Mouse (Mus musculus) lung, embryonic 14.5 days (tissue): ENCODE data around the gene Chchd4. TPM values are rescaled to one million over a fixed set of nuclear protein-coding genes. Genes with fewer than 3 reads are reported as not detected.
A peak's percentile ranks its signal among the peaks of the same experiment; 100 is the strongest.
"Not testable (repeated sequence)": the region's sequence is repeated elsewhere in the genome, so short reads cannot be mapped to it uniquely, and the experiment has no call there.

Source experiments
- ATAC-seq: fragments of 200-750 bp; cut with Nextera tagmentation; 2 replicates; pipeline ENCODE4 v1.8.0; 2017; ENCODE audit warnings: mild to moderate bottlenecking, moderate TSS enrichment, moderate library complexity; ENCODE audit not compliant: insufficient read depth
- DNase-seq: peaks from one replicate; pipeline ENCODE4 v3.0.0-alpha.2; 2015
- H3K27ac ChIP-seq: fragments of 300-500 bp; sonication (generic); 2 replicates; pipeline ENCODE4 v1.5.1; 2014; ENCODE audit warnings: low read depth, mild to moderate bottlenecking, moderate library complexity
- H3K27me3 ChIP-seq: fragments of 300-500 bp; sonication (generic); 2 replicates; pipeline ENCODE4 v1.6.1; 2014; ENCODE audit warnings: low read length, control low read depth; ENCODE audit not compliant: insufficient read depth
- H3K36me3 ChIP-seq: fragments of 300-500 bp; sonication (generic); 2 replicates; pipeline ENCODE4 v1.6.1; 2014; ENCODE audit warnings: control low read depth; ENCODE audit not compliant: insufficient read depth
- H3K4me1 ChIP-seq: fragments of 300-500 bp; sonication (generic); 2 replicates; pipeline ENCODE4 v1.6.1; 2014; ENCODE audit warnings: antibody characterized with exemption, control low read depth; ENCODE audit not compliant: insufficient read depth
- H3K4me2 ChIP-seq: fragments of 300-500 bp; sonication (generic); 2 replicates; pipeline ENCODE4 v1.6.1; 2014; ENCODE audit warnings: mild to moderate bottlenecking
- H3K4me3 ChIP-seq: fragments of 300-500 bp; sonication (generic); 2 replicates; pipeline ENCODE4 v1.5.1; 2014; ENCODE audit warnings: low read depth, low read length
- H3K9ac ChIP-seq: fragments of 300-500 bp; sonication (generic); 2 replicates; pipeline ENCODE4 v1.6.1; 2014
- H3K9me3 ChIP-seq: fragments of 300-500 bp; sonication (generic); 2 replicates; pipeline ENCODE4 v1.6.1; 2016; ENCODE audit warnings: low read depth, low read length, control low read depth
- CTCF ChIP-seq: IDR thresholded peaks from 2 replicates; pipeline ENCODE4 v1.5.1; 2016; ENCODE audit warnings: antibody characterized with exemption, low read depth
- WGBS: fragments of 180-500 bp; shearing (Covaris S2); extraction: QIAGEN DNeasy Blood & Tissue Kit; methylation state at CpG from one replicate; pipeline ENCODE4 v1.1.7; 2014; 5-methylcytosine and 5-hydroxymethylcytosine counted together
- polyA plus RNA-seq: library from polyadenylated mRNA; unstranded; fragments of >200 nt; fragmentation: Nextera tagmentation; extraction: Ambion mirVana; gene quantifications from 2 replicates; pipeline ENCODE4 v1.2.1, GENCODE M21; 2014

Gene Chchd4
- polyA plus RNA-seq, 1 experiment from 2014 or later: 32.0 TPM

- Histone ChIP-seq H3K27me3 (no peaks in the 10 kb centered on the region), H3K4me1 (peaks cover 7% of the 10 kb centered on the region; the same call in 1 of the 2 replicates), H3K27ac (peak overlapping the region; percentile 67; the same call in 1 of the 2 replicates), H3K4me3 (peak overlapping the region; percentile 83), H3K9me3 (no peaks in the 10 kb centered on the region), H3K4me2 (peak overlapping the region; percentile 88), H3K9ac (peak overlapping the region; percentile 83), H3K36me3 (peaks cover 34% of the 10 kb centered on the region)
- DNase-seq (no peak), ATAC-seq (peak; percentile 50)
- under 1% methylated on average over 27 of the region's 27 CpGs for WGBS
- TF ChIP-seq CTCF: no peak
These were observed 577 bp upstream of the Chchd4 start for GRCm38 (mm10) chr6:91473805-91474440.

GRCm38 (mm10) chr6:91472319-91472718, 1.0 kb downstream of the Chchd4 start:
- H3K9ac ChIP-seq: peak overlapping the region; percentile 80
- H3K4me1 ChIP-seq: peaks cover 7% of the 10 kb centered on the region; the same call in 1 of the 2 replicates
- H3K27ac ChIP-seq: peak overlapping the region; percentile 83; the same call in 1 of the 2 replicates
- peak overlapping the region; percentile 83 for H3K4me3 ChIP-seq
- no peaks in the 10 kb centered on the region for H3K27me3 ChIP-seq
- peaks cover 31% of the 10 kb centered on the region for H3K36me3 ChIP-seq
- DNase-seq (peak; percentile 60), ATAC-seq (no peak)
- WGBS: 20% methylated on average over 6 of the region's 6 CpGs
- no peak for TF ChIP-seq CTCF
- peak overlapping the region; percentile 67 for H3K4me2 ChIP-seq
- no peaks in the 10 kb centered on the region for H3K9me3 ChIP-seq

GRCm38 (mm10) chr6:91471427-91471826, 1.9 kb downstream of the Chchd4 start:
- not testable (repeated sequence) for H3K9ac ChIP-seq, H3K4me1 ChIP-seq, H3K9me3 ChIP-seq, H3K4me3 ChIP-seq, DNase-seq, ATAC-seq, H3K27ac ChIP-seq, H3K27me3 ChIP-seq
- peak overlapping the region; percentile 67; the same call in 1 of the 2 replicates for H3K4me2 ChIP-seq
- 89% methylated on average over 3 of the region's 3 CpGs for WGBS
- H3K36me3 ChIP-seq: peaks cover 31% of the 10 kb centered on the region

GRCm38 (mm10) chr6:91470712-91471111, 2.6 kb downstream of the Chchd4 start:
- TF ChIP-seq CTCF: no peak
- no peaks in the 10 kb centered on the region for H3K27me3 ChIP-seq
- no peak overlapping the region for H3K27ac ChIP-seq
- H3K4me2 ChIP-seq: no peak overlapping the region
- 77% methylated on average over 2 of the region's 2 CpGs for WGBS
- no peak for DNase-seq
- no peak overlapping the region for H3K9ac ChIP-seq
- H3K4me1 ChIP-seq: peaks cover 7% of the 10 kb centered on the region; the same call in 1 of the 2 replicates
- H3K4me3 ChIP-seq: no peak overlapping the region
- peaks cover 35% of the 10 kb centered on the region for H3K36me3 ChIP-seq
- no peaks in the 10 kb centered on the region for H3K9me3 ChIP-seq
- ATAC-seq: no peak

- 0 out of 2 replicates have a peak, but pooled peaks cover under 1% of the 10 kb centered on the region for H3K4me1 ChIP-seq
- H3K4me3 ChIP-seq: no peak overlapping the region
- no peak overlapping the region for H3K4me2 ChIP-seq
- no peak overlapping the region for H3K9ac ChIP-seq
- peaks cover 64% of the 10 kb centered on the region for H3K36me3 ChIP-seq
- no peak for ATAC-seq
- TF ChIP-seq CTCF: no peak
- H3K9me3 ChIP-seq: no peaks in the 10 kb centered on the region
- H3K27me3 ChIP-seq: no peaks in the 10 kb centered on the region
- WGBS: 83% methylated on average over 1 of the region's 1 CpGs
- H3K27ac ChIP-seq: no peak overlapping the region
- DNase-seq: no peak
These were observed 6.2 kb downstream of the Chchd4 start for GRCm38 (mm10) chr6:91467106-91467505.

DNA sequence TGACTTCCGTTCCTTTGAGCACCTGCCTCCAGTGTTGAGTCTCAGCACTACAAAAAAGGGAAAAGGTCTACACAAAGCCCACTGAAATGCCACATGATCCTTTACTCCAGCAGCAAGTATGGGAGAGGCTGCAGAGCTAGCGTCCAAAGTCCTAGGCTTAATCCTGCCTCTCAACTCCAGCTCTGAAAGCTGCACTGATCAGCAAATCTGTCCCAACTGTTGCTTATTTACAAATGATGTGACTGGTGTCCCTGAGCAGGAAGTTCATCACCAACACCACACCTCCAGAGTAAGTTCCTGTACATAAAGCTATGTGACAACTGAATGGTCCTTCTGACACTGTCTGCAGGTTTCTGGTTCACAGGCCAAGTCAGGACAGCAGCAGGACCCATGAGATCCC, 7.6 kb downstream of the Chchd4 start:
- H3K4me2 ChIP-seq: no peak overlapping the region
- TF ChIP-seq CTCF: no peak
- ATAC-seq (no peak), DNase-seq (no peak)
- H3K4me1 ChIP-seq: no peaks in the 10 kb centered on the region
- no peak overlapping the region for H3K4me3 ChIP-seq
- H3K27me3 ChIP-seq: no peaks in the 10 kb centered on the region
- H3K9me3 ChIP-seq: no peaks in the 10 kb centered on the region
- no peak overlapping the region for H3K9ac ChIP-seq
- H3K27ac ChIP-seq: no peak overlapping the region
- 94% methylated on average over 2 of the region's 2 CpGs for WGBS
- H3K36me3 ChIP-seq: peaks cover 64% of the 10 kb centered on the region

GRCm38 (mm10) chr6:91459471-91459870, 13.9 kb downstream of the Chchd4 start:
- Histone ChIP-seq H3K4me2 (no peak overlapping the region), H3K4me1 (no peaks in the 10 kb centered on the region), H3K9ac (no peak overlapping the region), H3K9me3 (no peaks in the 10 kb centered on the region), H3K27me3 (no peaks in the 10 kb centered on the region), H3K4me3 (no peak overlapping the region), H3K36me3 (peaks cover 18% of the 10 kb centered on the region), H3K27ac (no peak overlapping the region)
- ATAC-seq: no peak
- WGBS: 89% methylated on average over 1 of the region's 1 CpGs
- DNase-seq: peak; percentile 12
- TF ChIP-seq CTCF: no peak
